Mouse (Mus musculus) CH12.LX (cell line): Measurements from ENCODE around the gene Kpnb1. TPM values are rescaled to one million over a fixed set of nuclear protein-coding genes. Genes with fewer than 3 reads are reported as not detected.

Experiments used
- DNase-seq: peaks from one replicate; pipeline ENCODE4 v3.0.0-alpha.2; 2013; ENCODE audit errors: extremely low read depth
- H3K27ac ChIP-seq: 2 replicates; pipeline ENCODE4 v1.5.1; 2012; ENCODE audit warnings: low read depth, mild to moderate bottlenecking, control low read depth, moderate library complexity; ENCODE audit not compliant: insufficient read depth
- H3K27me3 ChIP-seq: replicated peaks from 2 replicates; pipeline ENCODE3; 2012; ENCODE audit warnings: inconsistent platforms
- H3K36me3 ChIP-seq, 2 experiments: replicated peaks in 1 of 2; 2 replicates each; pipeline versions ENCODE3 to v1.6.1; 2012; ENCODE audit warnings: inconsistent platforms in 1 of 2, low read length in 1 of 2, mild to moderate bottlenecking in 1 of 2, mixed read lengths in 1 of 2, moderate library complexity in 1 of 2; ENCODE audit not compliant: control insufficient read depth in 1 of 2, insufficient read depth in 1 of 2
- H3K4me1 ChIP-seq, 2 experiments: 2 replicates each; pipeline ENCODE4 v1.6.1; 2012; ENCODE audit warnings: inconsistent platforms in 1 of 2, moderate library complexity in 1 of 2; ENCODE audit not compliant: insufficient read depth in 2 of 2, control insufficient read depth in 1 of 2
- H3K4me2 ChIP-seq: 2 replicates; pipeline ENCODE4 v1.6.1; 2012; ENCODE audit warnings: low read depth, mild to moderate bottlenecking, control low read depth; ENCODE audit not compliant: poor library complexity, insufficient read depth, severe bottlenecking
- H3K4me3 ChIP-seq, 3 experiments: fragments of 150-350 bp in 1 of 3; sonication (generic) in 1 of 3; replicated peaks in 1 of 3; 2 replicates each; pipeline versions ENCODE3 to v1.5.1; 2011 to 2012; ENCODE audit warnings: low read depth in 2 of 3, low read length in 2 of 3, mild to moderate bottlenecking in 2 of 3, moderate library complexity in 2 of 3, control low read depth in 1 of 3, improper control_type of control experiment in 1 of 3, inconsistent platforms in 1 of 3, mixed read lengths in 1 of 3; ENCODE audit not compliant: poor library complexity in 1 of 3
- H3K79me2 ChIP-seq: replicated peaks from 2 replicates; pipeline ENCODE4 v1.6.1; 2012; ENCODE audit warnings: mild to moderate bottlenecking, moderate library complexity; ENCODE audit not compliant: control insufficient read depth, poor library complexity, insufficient read depth, severe bottlenecking; ENCODE audit errors: extremely low read depth
- H3K9ac ChIP-seq: 2 replicates; pipeline ENCODE4 v1.6.1; 2012; ENCODE audit warnings: low read depth, mild to moderate bottlenecking, control low read depth, moderate library complexity; ENCODE audit not compliant: insufficient read depth
- H3K9me3 ChIP-seq: replicated peaks from 2 replicates; pipeline ENCODE3; 2012; ENCODE audit warnings: low read length, inconsistent platforms, mixed read lengths
- BHLHE40 ChIP-seq: IDR thresholded peaks from 2 replicates; pipeline ENCODE4 v1.6.1; 2011; ENCODE audit warnings: mild to moderate bottlenecking, low read depth, low read length, improper control_type of control experiment
- CHD1 ChIP-seq: IDR thresholded peaks from 2 replicates; pipeline ENCODE4 v1.6.1; 2012; ENCODE audit warnings: low read depth, low read length, improper control_type of control experiment, inconsistent platforms
- CHD2 ChIP-seq: IDR thresholded peaks from 2 replicates; pipeline ENCODE4 v1.6.1; 2011; ENCODE audit warnings: low read length, improper control_type of control experiment
- CTCF ChIP-seq, 2 experiments: IDR thresholded peaks in 1 of 2; conservative IDR thresholded peaks in 1 of 2; 2 replicates each; pipeline ENCODE4 v1.5.1; 2011 to 2012; ENCODE audit warnings: low read depth in 2 of 2, low read length in 2 of 2, improper control_type of control experiment in 1 of 2, inconsistent platforms in 1 of 2, mild to moderate bottlenecking in 1 of 2, moderate library complexity in 1 of 2
- E2F4 ChIP-seq: IDR thresholded peaks from 2 replicates; pipeline ENCODE4 v1.6.1; 2011; ENCODE audit warnings: low read depth, low read length, improper control_type of control experiment; ENCODE audit not compliant: insufficient replicate concordance
- ELF1 ChIP-seq: IDR thresholded peaks from 2 replicates; pipeline ENCODE4 v1.6.1; 2014; ENCODE audit warnings: low read depth, mild to moderate bottlenecking, inconsistent platforms, low read length, improper control_type of control experiment
- EP300 ChIP-seq: IDR thresholded peaks from 2 replicates; pipeline ENCODE4 v1.6.1; 2011; ENCODE audit warnings: low read length, improper control_type of control experiment
- ETS1 ChIP-seq: conservative IDR thresholded peaks from 2 replicates; pipeline ENCODE4 v1.6.1; 2012; ENCODE audit warnings: low read depth, mild to moderate bottlenecking, inconsistent platforms, low read length, improper control_type of control experiment, moderate library complexity
- GABPA ChIP-seq: IDR thresholded peaks from 2 replicates; pipeline ENCODE4 v1.6.1; 2012; ENCODE audit warnings: low read depth, low read length, improper control_type of control experiment, inconsistent platforms; ENCODE audit not compliant: insufficient replicate concordance
- HCFC1 ChIP-seq: IDR thresholded peaks from 2 replicates; pipeline ENCODE4 v1.6.1; 2012; ENCODE audit warnings: low read depth, mild to moderate bottlenecking, inconsistent platforms, low read length, improper control_type of control experiment
- IRF4 ChIP-seq: IDR thresholded peaks from 2 replicates; pipeline ENCODE4 v1.6.1; 2014; ENCODE audit warnings: low read depth, mild to moderate bottlenecking, inconsistent platforms, low read length, improper control_type of control experiment
- JUN ChIP-seq: IDR thresholded peaks from 2 replicates; pipeline ENCODE4 v1.6.1; 2011; ENCODE audit warnings: low read depth, mild to moderate bottlenecking, low read length, improper control_type of control experiment, moderate library complexity; ENCODE audit not compliant: insufficient read depth
- JUND ChIP-seq: conservative IDR thresholded peaks from 2 replicates; pipeline ENCODE4 v1.6.1; 2011; ENCODE audit warnings: low read depth, low read length, improper control_type of control experiment
- KAT2A ChIP-seq: IDR thresholded peaks from 2 replicates; pipeline ENCODE4 v1.6.1; 2012; ENCODE audit warnings: low read length, improper control_type of control experiment, inconsistent platforms; ENCODE audit not compliant: insufficient replicate concordance
- MAFK ChIP-seq: IDR thresholded peaks from 2 replicates; pipeline ENCODE4 v1.6.1; 2011; ENCODE audit warnings: low read length, improper control_type of control experiment; ENCODE audit not compliant: insufficient replicate concordance
- MAX ChIP-seq: IDR thresholded peaks from 2 replicates; pipeline ENCODE4 v1.6.1; 2011; ENCODE audit warnings: low read length, improper control_type of control experiment
- MAZ ChIP-seq: IDR thresholded peaks from 2 replicates; pipeline ENCODE4 v1.6.1; 2012; ENCODE audit warnings: low read depth, mild to moderate bottlenecking, inconsistent platforms, low read length, improper control_type of control experiment, moderate library complexity
- MEF2A ChIP-seq: IDR thresholded peaks from 2 replicates; pipeline ENCODE4 v1.6.1; 2014; ENCODE audit warnings: low read depth, mild to moderate bottlenecking, inconsistent platforms, low read length, improper control_type of control experiment, borderline replicate concordance
- MXI1 ChIP-seq: IDR thresholded peaks from 2 replicates; pipeline ENCODE4 v1.6.1; 2011; ENCODE audit warnings: mild to moderate bottlenecking, low read depth, low read length, improper control_type of control experiment
- MYC ChIP-seq: IDR thresholded peaks from 2 replicates; pipeline ENCODE4 v1.6.1; 2011; ENCODE audit warnings: low read depth, mild to moderate bottlenecking, improper control_type of control experiment, low read length
- NELFE ChIP-seq: IDR thresholded peaks from 2 replicates; pipeline ENCODE4 v1.6.1; 2011; ENCODE audit warnings: low read depth, low read length, improper control_type of control experiment
- NRF1 ChIP-seq: IDR thresholded peaks from 2 replicates; pipeline ENCODE4 v1.6.1; 2014; ENCODE audit warnings: low read depth, mild to moderate bottlenecking, inconsistent platforms, low read length, improper control_type of control experiment, moderate library complexity
- PAX5 ChIP-seq: IDR thresholded peaks from 2 replicates; pipeline ENCODE4 v1.6.1; 2012; ENCODE audit warnings: low read length, inconsistent platforms, mixed read lengths
- POLR2A ChIP-seq: IDR thresholded peaks from 2 replicates; pipeline ENCODE4 v1.6.1; 2011; ENCODE audit warnings: low read depth, mild to moderate bottlenecking, improper control_type of control experiment, low read length
- POLR2AphosphoS2 ChIP-seq: IDR thresholded peaks from 2 replicates; pipeline ENCODE4 v1.6.1; 2011; ENCODE audit warnings: low read depth, low read length, improper control_type of control experiment
- RAD21 ChIP-seq: IDR thresholded peaks from 2 replicates; pipeline ENCODE4 v1.6.1; 2011; ENCODE audit warnings: low read depth, mild to moderate bottlenecking, low read length, improper control_type of control experiment, moderate library complexity
- RCOR1 ChIP-seq: conservative IDR thresholded peaks from 2 replicates; pipeline ENCODE4 v1.6.1; 2012; ENCODE audit warnings: low read depth, mild to moderate bottlenecking, inconsistent platforms, low read length, improper control_type of control experiment
- SIN3A ChIP-seq: IDR thresholded peaks from 2 replicates; pipeline ENCODE4 v1.6.1; 2012; ENCODE audit warnings: low read length, improper control_type of control experiment, inconsistent platforms
- SMC3 ChIP-seq: IDR thresholded peaks from 2 replicates; pipeline ENCODE4 v1.6.1; 2011; ENCODE audit warnings: low read depth, low read length, improper control_type of control experiment
- TBP ChIP-seq: conservative IDR thresholded peaks from 2 replicates; pipeline ENCODE4 v1.6.1; 2011; ENCODE audit warnings: low read depth, low read length, improper control_type of control experiment
- TCF12 ChIP-seq: IDR thresholded peaks from 2 replicates; pipeline ENCODE4 v1.6.1; 2014; ENCODE audit warnings: low read depth, mild to moderate bottlenecking, inconsistent platforms, low read length, improper control_type of control experiment
- UBTF ChIP-seq: IDR thresholded peaks from 2 replicates; pipeline ENCODE4 v1.6.1; 2012; ENCODE audit warnings: low read depth, mild to moderate bottlenecking, inconsistent platforms, low read length, improper control_type of control experiment, moderate library complexity
- USF1 ChIP-seq: IDR thresholded peaks from 2 replicates; pipeline ENCODE4 v1.6.1; 2014; ENCODE audit warnings: low read depth, mild to moderate bottlenecking, inconsistent platforms, low read length, improper control_type of control experiment
- USF2 ChIP-seq: conservative IDR thresholded peaks from 2 replicates; pipeline ENCODE4 v1.6.1; 2011; ENCODE audit warnings: low read depth, low read length, improper control_type of control experiment
- ZC3H11A ChIP-seq: IDR thresholded peaks from 2 replicates; pipeline ENCODE4 v1.6.1; 2012; ENCODE audit warnings: low read depth, mild to moderate bottlenecking, inconsistent platforms, low read length, improper control_type of control experiment
- ZKSCAN1 ChIP-seq: IDR thresholded peaks from 2 replicates; pipeline ENCODE4 v1.6.1; 2012; ENCODE audit warnings: low read depth, inconsistent platforms, low read length, improper control_type of control experiment, borderline replicate concordance
- ZMIZ1 ChIP-seq: IDR thresholded peaks from 2 replicates; pipeline ENCODE4 v1.6.1; 2012; ENCODE audit warnings: low read depth, mild to moderate bottlenecking, inconsistent platforms, low read length, improper control_type of control experiment
- ZNF384 ChIP-seq: IDR thresholded peaks from 2 replicates; pipeline ENCODE4 v1.6.1; 2012; ENCODE audit warnings: low read depth, low read length, improper control_type of control experiment, inconsistent platforms
- dilution Hi-C: fragments of 300-500 bp; cut with MboI; formaldehyde crosslinking; loops from 2 replicates; pipeline ENCODE4 v1.14.3; 2020; ENCODE audit warnings: low sequenced_read_pairs; ENCODE audit not compliant: extremely low pct_unique_long_range_greater_than_20kb, extremely low pct_ligation_motif_present
- in situ Hi-C: fragments of 300-500 bp; cut with MboI; formaldehyde crosslinking; loops from 3 replicates; pipeline ENCODE4 v1.14.3; 2019; ENCODE audit warnings: low sequenced_read_pairs, low pct_ligation_motif_present, low pct_unique_long_range_greater_than_20kb, mixed read lengths
- polyA plus RNA-seq: library from polyadenylated mRNA; unstranded; fragments of >175 nt; gene quantifications from 2 replicates; pipeline ENCODE4 v1.2.1, GENCODE M21; 2012; ENCODE audit warnings: low read depth; ENCODE audit not compliant: insufficient read length
- total RNA-seq, 2 experiments: library from RNA; depleted of rRNA; stranded (reverse); fragments of 300-350 nt in 1 of 2; fragments of >200 nt in 1 of 2; gene quantifications; 2 replicates each; pipeline ENCODE4 v1.2.3; 2012 to 2014

Kpnb1 gene
- total and polyA plus RNA-seq, 3 experiments = 194 to 411 (median 234) TPM

GRCm38 (mm10) chr11:97142159-97142608, 45.5 kb downstream of the Kpnb1 start:
- dilution Hi-C loops = no loop called here
- Histone ChIP-seq H3K4me2 (0 out of 2 replicates have a peak overlapping the region, but pooled peaks have one; percentile 4), H3K9me3 (no peaks in the 10 kb centered on the region), H3K79me2 (no peaks in the 10 kb centered on the region), H3K27ac (peak overlapping the region; percentile 22), H3K4me3 (peak overlapping the region in 1 of 3 experiments; percentile 8), H3K4me1 (peaks cover 30 to 74% of the 10 kb centered on the region in 2 experiments), H3K36me3 (peaks cover 10 to 25% of the 10 kb centered on the region in 2 experiments), H3K9ac (no peak overlapping the region), H3K27me3 (no peaks in the 10 kb centered on the region)
- DNase-seq = peak; percentile 71
- TF ChIP-seq POLR2A = peak; percentile 22
- TF ChIP-seq ZMIZ1 = no peak
- TF ChIP-seq BHLHE40 = peak; percentile 16; the same call in 1 of the 2 replicates
- TF ChIP-seq ZKSCAN1 = no peak
- peak; percentile 77; the same call in 1 of the 2 replicates for TF ChIP-seq MYC
- TF ChIP-seq EP300 = peak; percentile 54
- TF ChIP-seq ZNF384 = no peak
- TF ChIP-seq CTCF (conservative IDR thresholded peaks at IDR 0.05 in 1 of 2, IDR thresholded peaks at IDR 0.05 in 1 of 2; ENCODE audit: low read depth in 2 of 2, low read length in 2 of 2) = no peak
- TF ChIP-seq JUN = no peak
- TF ChIP-seq RCOR1 = no peak
- peak; percentile 60; the same call in 1 of the 2 replicates for TF ChIP-seq ELF1
- TF ChIP-seq SIN3A = no peak
- no peak for TF ChIP-seq RAD21
- no peak for TF ChIP-seq NELFE
- no peak; the same call in 1 of the 2 replicates for TF ChIP-seq MEF2A
- peak; percentile 9; the same call in 1 of the 2 replicates for TF ChIP-seq USF2
- no peak for TF ChIP-seq CHD2
- no peak for TF ChIP-seq SMC3
- TF ChIP-seq MAFK = no peak
- TF ChIP-seq MXI1 = no peak; the same call in 1 of the 2 replicates
- peak; percentile 66 for TF ChIP-seq MAX
- no peak for TF ChIP-seq POLR2AphosphoS2
- TF ChIP-seq ZC3H11A = no peak
- peak; percentile 43; the same call in 1 of the 2 replicates for TF ChIP-seq CHD1
- no peak; the same call in 1 of the 2 replicates for TF ChIP-seq ETS1
- TF ChIP-seq NRF1 = 0 out of 2 replicates have a peak, but pooled peaks have one; percentile 22
- 0 out of 2 replicates have a peak, but pooled peaks have one; percentile 13 for TF ChIP-seq HCFC1
- TF ChIP-seq TCF12 = no peak
- no peak for TF ChIP-seq KAT2A
- peak; percentile 42 for TF ChIP-seq USF1
- TF ChIP-seq TBP = peak; percentile 60
- TF ChIP-seq GABPA = no peak
- TF ChIP-seq MAZ = no peak
- TF ChIP-seq JUND = no peak
- TF ChIP-seq E2F4 = no peak
- peak; percentile 61; the same call in 1 of the 2 replicates for TF ChIP-seq IRF4
- no peak for TF ChIP-seq UBTF
- TF ChIP-seq PAX5 = no peak
- in situ Hi-C loops = loop anchor here (10.0 kb wide), 1 partner anchor 47 kb away; no protein-coding TSS in a partner anchor
